Mouse (Mus musculus) G1E (cell line): ENCODE results near the gene Kcnq1. TPM values are rescaled to one million over a fixed set of nuclear protein-coding genes. Genes with fewer than 3 reads are reported as not detected.
A peak's percentile ranks its signal among the peaks of the same experiment; 100 is the strongest.

ENCODE experiments used
- ATAC-seq: 2 replicates; pipeline ENCODE4 v1.8.0; 2016; ENCODE audit warnings: mild to moderate bottlenecking; ENCODE audit not compliant: insufficient number of reproducible peaks, poor library complexity, low FRiP score, severe bottlenecking; ENCODE audit errors: extremely low read depth
- DNase-seq: peaks from one replicate; pipeline ENCODE4 v3.0.0; 2012; ENCODE audit warnings: low spot score
- H3K27me3 ChIP-seq: 2 replicates; pipeline ENCODE4 v1.6.1; 2012; ENCODE audit warnings: mild to moderate bottlenecking, low read length, inconsistent platforms; ENCODE audit not compliant: insufficient read depth
- H3K36me3 ChIP-seq: replicated peaks from 2 replicates; pipeline ENCODE3; 2012; ENCODE audit warnings: mild to moderate bottlenecking, inconsistent platforms
- H3K4me1 ChIP-seq: 2 replicates; pipeline ENCODE4 v1.6.1; 2012; ENCODE audit warnings: low read depth, low read length, inconsistent platforms, mixed read lengths; ENCODE audit not compliant: insufficient read depth
- H3K4me3 ChIP-seq: 2 replicates; pipeline ENCODE4 v1.5.1; 2012; ENCODE audit warnings: low read depth, mild to moderate bottlenecking, inconsistent platforms, low read length, moderate library complexity, mixed read lengths
- H3K9me3 ChIP-seq: replicated peaks from 2 replicates; pipeline ENCODE4 v1.6.1; 2012; ENCODE audit warnings: inconsistent platforms
- CTCF ChIP-seq: IDR thresholded peaks from 2 replicates; pipeline ENCODE4 v1.5.1; 2012; ENCODE audit warnings: low read depth, low read length, inconsistent platforms, mixed read lengths
- GATA1 ChIP-seq: IDR thresholded peaks from 2 replicates; pipeline ENCODE4 v1.6.1; 2012; ENCODE audit warnings: borderline replicate concordance, low read length, inconsistent platforms, mixed read lengths
- GATA2 ChIP-seq: IDR thresholded peaks from 2 replicates; pipeline ENCODE4 v1.6.1; 2012; ENCODE audit warnings: low read depth, low read length, inconsistent platforms, borderline replicate concordance
- POLR2AphosphoS5 ChIP-seq: IDR thresholded peaks from 2 replicates; pipeline ENCODE4 v1.6.1; 2012; ENCODE audit warnings: low read depth, low read length, inconsistent platforms; ENCODE audit not compliant: insufficient replicate concordance
- TAL1 ChIP-seq: conservative IDR thresholded peaks from 2 replicates; pipeline ENCODE4 v1.6.1; 2012; ENCODE audit warnings: low read depth, low read length, inconsistent platforms, mixed read lengths
- polyA plus RNA-seq: library from polyadenylated mRNA; stranded (reverse); fragments of >175 nt; gene quantifications from 2 replicates; pipeline ENCODE4 v1.2.3, GENCODE M21; 2012
- total RNA-seq, 2 experiments: library from RNA; stranded (forward) in 1 of 2; stranded (reverse) in 1 of 2; fragments of 200-1000 nt in 1 of 2; fragments of >200 nt in 1 of 2; fragmentation: Nextera tagmentation in 1 of 2; gene quantifications; 2 replicates each; pipeline ENCODE4 v1.2.3; 2014 to 2017

Kcnq1 gene
- total and polyA plus RNA-seq, 3 experiments = not detected

DNA sequence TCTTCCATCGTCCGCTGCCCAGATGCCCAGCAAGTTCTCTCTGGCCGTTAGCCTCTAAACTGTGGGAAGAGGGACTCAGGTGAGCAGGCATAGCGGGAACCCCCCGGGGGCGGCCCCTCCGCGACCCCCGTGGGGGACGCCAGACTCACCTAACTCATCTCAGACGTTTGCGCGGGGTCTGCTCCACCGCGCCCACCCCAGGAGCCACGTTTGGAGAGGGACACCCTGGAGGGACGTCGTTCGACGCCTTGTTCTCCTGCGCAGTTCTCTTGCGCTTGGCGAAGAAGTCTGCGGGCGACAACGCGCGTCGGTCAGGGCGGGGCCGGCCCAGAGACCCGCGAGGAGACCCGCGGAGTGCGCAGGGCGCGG, 352.8 kb downstream of the Kcnq1 start:
- no peak for DNase-seq
- H3K27me3 ChIP-seq = peaks cover 4% of the 10 kb centered on the region; the same call in 1 of the 2 replicates

DNA sequence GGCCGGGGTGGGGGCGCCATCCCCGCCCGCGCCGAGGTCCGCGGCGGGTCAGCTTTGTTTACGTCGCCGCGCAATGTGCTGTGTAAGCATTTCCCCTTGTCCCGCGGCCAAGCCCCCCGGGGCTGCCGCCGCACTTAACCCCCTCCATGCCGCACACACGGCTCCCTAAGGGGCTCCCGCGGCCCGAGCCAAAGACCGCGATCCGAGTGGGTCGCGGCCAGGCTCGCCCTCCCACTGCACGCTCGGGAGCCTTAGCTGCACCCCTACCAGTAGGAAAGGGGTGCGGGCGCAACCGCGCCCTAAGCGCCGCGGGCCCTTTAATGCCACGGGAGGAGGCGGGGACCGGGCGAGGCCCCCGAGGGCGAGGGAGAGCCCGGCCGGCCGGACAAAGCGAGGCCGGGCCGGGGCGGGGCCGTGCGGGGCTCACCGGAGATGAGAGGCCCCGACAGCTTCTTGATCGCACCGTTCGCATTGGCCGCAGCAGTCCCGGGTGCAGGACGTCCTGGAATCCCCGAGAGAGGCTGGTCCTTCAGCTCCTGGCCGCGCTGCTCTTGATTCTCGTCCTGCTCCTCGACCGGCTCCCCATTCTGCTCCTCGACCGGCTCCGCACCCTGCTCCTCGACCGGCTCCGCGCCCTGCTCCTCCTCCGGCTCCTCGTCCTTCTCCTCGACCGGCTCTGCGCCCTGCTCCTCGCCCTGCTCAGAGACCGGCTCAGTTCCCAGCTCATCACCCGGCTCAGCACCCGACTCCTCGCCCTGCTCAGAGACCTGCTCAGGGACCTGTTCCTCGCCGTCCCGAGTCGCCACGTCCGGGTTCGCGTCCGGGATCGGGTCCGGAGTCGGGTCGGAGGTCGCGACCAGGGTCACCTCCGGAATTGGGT, 353.4 kb downstream of the Kcnq1 start:
- H3K9me3 ChIP-seq = peaks cover 46% of the 10 kb centered on the region
- ATAC-seq (no peak), DNase-seq (no peak)
- no peaks in the 10 kb centered on the region for H3K36me3 ChIP-seq
- TF ChIP-seq POLR2AphosphoS5 (no peak), TAL1 (no peak), GATA1 (no peak)
- no peaks in the 10 kb centered on the region for H3K4me1 ChIP-seq
- H3K27me3 ChIP-seq = peaks cover 4% of the 10 kb centered on the region; the same call in 1 of the 2 replicates
- no peak overlapping the region; the same call in 1 of the 2 replicates for H3K4me3 ChIP-seq

More for the DNA sequence above, 352.8 kb downstream of the Kcnq1 start:
- Histone ChIP-seq H3K4me3 (no peak overlapping the region), H3K4me1 (no peaks in the 10 kb centered on the region), H3K9me3 (peaks cover 42% of the 10 kb centered on the region), H3K36me3 (no peaks in the 10 kb centered on the region)
- no peak for TF ChIP-seq CTCF
- no peak for TF ChIP-seq GATA1
- TF ChIP-seq TAL1 = no peak
- TF ChIP-seq GATA2 = no peak
- TF ChIP-seq POLR2AphosphoS5 = no peak
- no peak for ATAC-seq

- H3K36me3 ChIP-seq = no peaks in the 10 kb centered on the region
- peaks cover 53% of the 10 kb centered on the region for H3K9me3 ChIP-seq
- DNase-seq (no peak), ATAC-seq (no peak)
- peaks cover 7% of the 10 kb centered on the region; the same call in 1 of the 2 replicates for H3K27me3 ChIP-seq
- no peaks in the 10 kb centered on the region for H3K4me1 ChIP-seq
- H3K4me3 ChIP-seq = peak overlapping the region; percentile 49; the same call in 1 of the 2 replicates
- no peak for TF ChIP-seq TAL1
- no peak for TF ChIP-seq CTCF
- TF ChIP-seq GATA1 = no peak
- no peak for TF ChIP-seq POLR2AphosphoS5
- no peak for TF ChIP-seq GATA2
Measured at GRCm38 (mm10) chr7:143460217-143460834, 354.2 kb downstream of the Kcnq1 start.

DNA sequence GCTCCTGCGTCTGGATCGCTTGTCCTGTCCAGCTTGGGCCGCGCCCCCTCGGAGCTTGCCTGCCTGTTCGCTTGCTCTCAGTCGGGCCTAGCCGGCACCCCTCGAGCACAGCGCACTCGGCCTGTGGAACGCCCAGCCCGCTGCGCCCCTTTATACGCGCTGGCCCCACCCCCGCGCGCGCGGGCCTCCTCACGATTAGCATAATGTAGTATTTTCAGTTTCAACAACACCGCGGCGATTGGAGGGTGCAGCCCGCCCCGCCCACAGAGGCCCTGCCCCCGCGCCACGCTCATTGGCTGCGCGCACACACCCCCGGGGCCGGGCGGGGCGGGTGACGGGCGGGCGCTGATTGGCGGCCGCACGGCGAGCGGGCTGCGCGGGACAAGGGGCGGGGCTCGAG, 354.7 kb downstream of the Kcnq1 start, which contains the start of gene Cdkn1c:
TSS of gene Cdkn1c (minus strand) at position 177 of the 400 bp plus-strand sequence.
- Histone ChIP-seq H3K4me3 (peak within 1 kb of the TSS; percentile 49; the same call in 1 of the 2 replicates), H3K4me1 (no peaks in the 10 kb centered on the region), H3K27me3 (peaks cover 9% of the 10 kb centered on the region; the same call in 1 of the 2 replicates), H3K9me3 (peaks cover 53% of the 10 kb centered on the region), H3K36me3 (no peaks in the 10 kb centered on the region)
- TF ChIP-seq GATA1 (no peak), TAL1 (no peak), POLR2AphosphoS5 (no peak), CTCF (no peak), GATA2 (no peak)
- no peak for ATAC-seq
- no peak for DNase-seq

GRCm38 (mm10) chr7:143461294-143461870, 355.2 kb downstream of the Kcnq1 start:
- peaks cover 8% of the 10 kb centered on the region; the same call in 1 of the 2 replicates for H3K27me3 ChIP-seq
- TF ChIP-seq GATA1 (no peak), TAL1 (no peak), POLR2AphosphoS5 (no peak), CTCF (no peak)
- DNase-seq (no peak), ATAC-seq (no peak)
- H3K4me3 ChIP-seq = no peak overlapping the region
- no peaks in the 10 kb centered on the region for H3K36me3 ChIP-seq
- H3K9me3 ChIP-seq = peaks cover 53% of the 10 kb centered on the region
- no peaks in the 10 kb centered on the region for H3K4me1 ChIP-seq

- H3K9me3 ChIP-seq = peaks cover 53% of the 10 kb centered on the region
- no peak for DNase-seq
- no peaks in the 10 kb centered on the region for H3K4me1 ChIP-seq
- H3K36me3 ChIP-seq = no peaks in the 10 kb centered on the region
- no peak for ATAC-seq
- no peak overlapping the region for H3K4me3 ChIP-seq
- no peak for TF ChIP-seq TAL1
- no peak for TF ChIP-seq CTCF
- TF ChIP-seq GATA2 = no peak
- no peak for TF ChIP-seq POLR2AphosphoS5
- no peak for TF ChIP-seq GATA1
- peaks cover 13% of the 10 kb centered on the region; the same call in 1 of the 2 replicates for H3K27me3 ChIP-seq
Measured at GRCm38 (mm10) chr7:143461920-143462319, 355.8 kb downstream of the Kcnq1 start.
